Mouse (Mus musculus): ENCODE results near the gene Bend6.
"Not testable (repeated sequence)": the region's sequence is repeated elsewhere in the genome, so short reads cannot be mapped to it uniquely, and the experiment has no call there.

Bend6 gene

GRCm38 (mm10) chr1:33906216-33906615, 1.4 kb downstream of the Bend6 start:
- DNase-seq, result no peak

GRCm38 (mm10) chr1:33903587-33903986, 4.0 kb downstream of the Bend6 start:
- peak; percentile 47 for DNase-seq

- no peak for DNase-seq
These were observed 7.4 kb downstream of the Bend6 start for GRCm38 (mm10) chr1:33900175-33900574.

GRCm38 (mm10) chr1:33898373-33898772, 9.2 kb downstream of the Bend6 start:
- DNase-seq, result no peak

- no peak for DNase-seq
These were observed 10.2 kb downstream of the Bend6 start for GRCm38 (mm10) chr1:33897426-33897825.

- DNase-seq, result no peak
These were observed 10.9 kb downstream of the Bend6 start for GRCm38 (mm10) chr1:33896666-33897065.

GRCm38 (mm10) chr1:33896116-33896515, 11.5 kb downstream of the Bend6 start:
- no peak for DNase-seq

GRCm38 (mm10) chr1:33892784-33893183, 14.8 kb downstream of the Bend6 start:
- peak; percentile 17 for DNase-seq

GRCm38 (mm10) chr1:33883102-33883839, 24.3 kb downstream of the Bend6 start:
- peak; percentile 65 for DNase-seq

GRCm38 (mm10) chr1:33878170-33878569, 29.4 kb downstream of the Bend6 start:
- no peak for DNase-seq

GRCm38 (mm10) chr1:33876416-33876815, 31.2 kb downstream of the Bend6 start:
- DNase-seq, result no peak

GRCm38 (mm10) chr1:33875691-33876090, 31.9 kb downstream of the Bend6 start:
- no peak for DNase-seq

- no peak for DNase-seq
These were observed 34.1 kb downstream of the Bend6 start for GRCm38 (mm10) chr1:33873561-33873960.

GRCm38 (mm10) chr1:33869437-33869836, 38.2 kb downstream of the Bend6 start:
- no peak for DNase-seq

GRCm38 (mm10) chr1:33869031-33869430, 38.6 kb downstream of the Bend6 start:
- no peak for DNase-seq

GRCm38 (mm10) chr1:33846807-33847206, 60.8 kb downstream of the Bend6 start:
- no peak for DNase-seq

GRCm38 (mm10) chr1:33843823-33844222, 63.8 kb downstream of the Bend6 start:
- DNase-seq, result peak; percentile 17

- not testable (repeated sequence) for DNase-seq
These were observed 68.7 kb downstream of the Bend6 start for GRCm38 (mm10) chr1:33838952-33839351.

- no peak for DNase-seq
These were observed 77.0 kb downstream of the Bend6 start for GRCm38 (mm10) chr1:33830586-33830985.

GRCm38 (mm10) chr1:33817931-33818330, 89.7 kb downstream of the Bend6 start:
- DNase-seq, result peak; percentile 37

GRCm38 (mm10) chr1:33813868-33814794, 93.5 kb downstream of the Bend6 start, which contains the start of gene Zfp451:
TSS of gene Zfp451 (minus strand) at chr1:33814595.
- DNase-seq, result peak; percentile 92

- DNase-seq, result peak; percentile 19
These were observed 94.1 kb downstream of the Bend6 start for GRCm38 (mm10) chr1:33813495-33813867.

- peak; percentile 30 for DNase-seq
These were observed 104.3 kb downstream of the Bend6 start for GRCm38 (mm10) chr1:33803323-33803722.
